Mouse (Mus musculus) heart, embryonic 15.5 days (tissue): ENCODE data around the gene Tmem169. TPM values are rescaled to one million over a fixed set of nuclear protein-coding genes. Genes with fewer than 3 reads are reported as not detected.
"Not testable (repeated sequence)": the region's sequence is repeated elsewhere in the genome, so short reads cannot be mapped to it uniquely, and the experiment has no call there.

Experiments
- ATAC-seq: fragments of 200-750 bp; cut with Nextera tagmentation; replicated peaks from 2 replicates; pipeline ENCODE4 v1.8.0; 2017; ENCODE audit warnings: low read depth, moderate TSS enrichment; ENCODE audit not compliant: insufficient number of reproducible peaks, insufficient read depth, low FRiP score
- H3K27ac ChIP-seq: fragments of 300-500 bp; sonication (generic); 2 replicates; pipeline ENCODE4 v1.5.1; 2015; ENCODE audit warnings: mild to moderate bottlenecking, inconsistent platforms
- H3K27me3 ChIP-seq: fragments of 300-500 bp; sonication (generic); 2 replicates; pipeline ENCODE4 v1.6.1; 2015; ENCODE audit warnings: inconsistent platforms
- H3K36me3 ChIP-seq: fragments of 300-500 bp; sonication (generic); 2 replicates; pipeline ENCODE4 v1.6.1; 2015; ENCODE audit warnings: mild to moderate bottlenecking, inconsistent platforms
- H3K4me1 ChIP-seq: fragments of 300-500 bp; sonication (generic); replicated peaks from 2 replicates; pipeline ENCODE4 v1.6.1; 2015; ENCODE audit warnings: inconsistent platforms
- H3K4me2 ChIP-seq: fragments of 300-500 bp; sonication (generic); 2 replicates; pipeline ENCODE4 v1.6.1; 2015; ENCODE audit warnings: inconsistent platforms, mild to moderate bottlenecking, moderate library complexity
- H3K4me3 ChIP-seq: fragments of 300-500 bp; sonication (generic); 2 replicates; pipeline ENCODE4 v1.5.1; 2015; ENCODE audit warnings: mild to moderate bottlenecking, inconsistent platforms
- H3K9ac ChIP-seq: fragments of 300-500 bp; sonication (generic); 2 replicates; pipeline ENCODE4 v1.6.1; 2015; ENCODE audit warnings: mild to moderate bottlenecking, inconsistent platforms
- H3K9me3 ChIP-seq: fragments of 300-500 bp; sonication (generic); replicated peaks from 2 replicates; pipeline ENCODE4 v1.6.1; 2016; ENCODE audit warnings: inconsistent platforms
- WGBS: fragments of 180-500 bp; shearing (Covaris S2); methylation state at CpG from one replicate; pipeline ENCODE4 v1.1.7; 2015; ENCODE audit warnings: mixed read lengths; 5-methylcytosine and 5-hydroxymethylcytosine counted together
- polyA plus RNA-seq: library from polyadenylated mRNA; unstranded; fragments of >200 nt; fragmentation: Nextera tagmentation; extraction: Ambion mirVana; gene quantifications from 2 replicates; pipeline ENCODE4 v1.2.1, GENCODE M21; 2015

The Tmem169 gene
- polyA plus RNA-seq: 0.68 and 3.1 TPM in 2 replicates

- WGBS: under 1% methylated on average over 30 of the region's 30 CpGs
- Histone ChIP-seq H3K27ac (peak within 1 kb of the TSS; percentile 38; the same call in 1 of the 2 replicates), H3K4me1 (no peaks in the 10 kb centered on the region; the same call in 1 of the 2 replicates), H3K9ac (peak within 1 kb of the TSS; percentile 58), H3K4me3 (peak within 1 kb of the TSS; percentile 59), H3K27me3 (peaks cover 5% of the 10 kb centered on the region; the same call in 1 of the 2 replicates), H3K4me2 (peak within 1 kb of the TSS; percentile 75), H3K9me3 (no peaks in the 10 kb centered on the region), H3K36me3 (no peaks in the 10 kb centered on the region)
- peak; percentile 99 for ATAC-seq
These were observed at the start of gene Tmem169, which contains the start of gene Pecr for GRCm38 (mm10) chr1:72283992-72284485. Gene Tmem169, plus strand, starts transcription at chr1:72284369. Gene Pecr, minus strand, starts transcription at chr1:72284314.

DNA sequence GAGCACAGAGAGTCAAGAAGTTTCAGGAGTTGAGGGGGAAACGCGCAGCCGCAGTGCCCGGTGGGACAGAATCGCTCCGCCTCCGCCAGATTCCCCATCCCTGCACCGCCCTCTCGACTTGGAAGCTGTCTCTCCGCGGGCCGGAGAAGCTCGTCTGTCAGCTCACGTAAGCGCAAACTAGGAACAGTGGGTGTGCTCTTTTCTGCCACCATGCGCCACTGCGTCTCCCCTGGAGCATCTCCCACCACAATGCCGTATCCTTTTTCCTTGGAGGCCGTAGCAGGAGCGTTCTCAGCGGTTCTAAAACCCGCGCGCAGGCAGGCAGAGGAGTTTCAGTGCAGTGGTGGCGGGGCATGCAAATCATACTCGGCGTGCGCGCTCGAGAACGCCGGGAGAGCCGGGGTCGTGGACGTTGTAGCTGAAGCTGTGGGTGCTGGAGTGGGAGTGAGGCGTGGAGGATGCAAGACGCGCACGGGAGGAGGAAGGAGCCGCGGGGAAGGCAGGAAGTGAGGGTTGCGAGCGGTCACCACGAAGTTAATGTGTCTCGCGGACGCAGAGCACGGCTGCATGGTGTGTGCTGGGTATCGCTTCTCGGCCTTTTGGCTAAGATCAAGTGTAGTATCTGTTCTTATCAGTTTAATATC is 47.7 kb upstream of the Tmem169 start:
- ATAC-seq: peak; percentile 85
- Histone ChIP-seq H3K4me3 (peak overlapping the region; percentile 73), H3K27ac (peak overlapping the region; percentile 90), H3K4me2 (peak overlapping the region; percentile 78), H3K9ac (peak overlapping the region; percentile 72)
- WGBS: 0% methylated on average over 37 of the region's 50 CpGs
- H3K4me1 ChIP-seq, H3K9me3 ChIP-seq, H3K27me3 ChIP-seq, H3K36me3 ChIP-seq: not testable (repeated sequence)

DNA sequence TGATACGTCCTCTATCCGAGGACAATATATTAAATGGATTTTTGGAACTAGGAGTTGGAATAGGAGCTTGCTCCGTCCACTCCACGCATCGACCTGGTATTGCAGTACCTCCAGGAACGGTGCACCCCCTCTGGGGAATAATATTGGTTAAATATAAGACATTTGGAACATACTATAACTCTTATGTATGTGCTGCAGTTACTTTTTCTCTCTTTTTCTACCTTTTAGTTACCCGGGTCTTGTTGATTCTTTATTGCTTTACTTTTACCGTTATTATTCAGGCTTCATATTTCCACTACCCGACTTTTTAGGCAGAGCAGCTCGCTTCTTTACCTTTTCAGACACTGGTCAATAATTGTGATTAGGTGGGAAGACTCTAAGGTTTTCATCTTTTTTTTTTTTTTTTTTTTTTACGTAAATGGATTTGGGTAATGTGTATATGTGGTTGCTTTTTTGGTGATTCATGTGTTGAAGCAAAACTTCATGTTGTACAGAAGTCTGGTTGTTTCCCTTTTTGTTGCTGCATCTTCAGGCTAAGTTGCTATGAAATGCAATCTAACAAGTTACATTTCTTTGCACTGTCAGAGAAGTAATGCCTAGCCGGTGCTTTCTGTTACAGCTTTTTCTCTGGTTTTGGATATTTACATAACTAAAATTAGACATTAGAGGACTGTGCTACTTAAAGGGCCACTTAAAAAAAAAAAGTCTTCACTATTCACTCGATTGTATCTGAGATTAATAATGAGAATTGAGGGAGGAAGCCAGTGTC is 47.0 kb upstream of the Tmem169 start:
- ATAC-seq: 0 out of 2 replicates have a peak, but pooled peaks have one; percentile 11
- peak overlapping the region; percentile 21; the same call in 1 of the 2 replicates for H3K9ac ChIP-seq
- H3K36me3 ChIP-seq: no peaks in the 10 kb centered on the region
- 0 out of 2 replicates have a peak, but pooled peaks cover 8% of the 10 kb centered on the region for H3K4me1 ChIP-seq
- H3K27me3 ChIP-seq: peaks cover 7% of the 10 kb centered on the region
- H3K4me3 ChIP-seq: peak overlapping the region; percentile 27
- H3K27ac ChIP-seq: no peak overlapping the region
- no peaks in the 10 kb centered on the region for H3K9me3 ChIP-seq
- H3K4me2 ChIP-seq: peak overlapping the region; percentile 47
- WGBS: 3% methylated on average over 13 of the region's 13 CpGs

- 0 out of 2 replicates have a peak overlapping the region, but pooled peaks have one; percentile 3 for H3K9ac ChIP-seq
- whole genome bisulfite sequencing: 62% methylated on average over 10 of the region's 10 CpGs
- no peak overlapping the region for H3K4me3 ChIP-seq
- H3K27ac ChIP-seq: peak overlapping the region; percentile 38
- no peaks in the 10 kb centered on the region for H3K36me3 ChIP-seq
- ATAC-seq: no peak
- peaks cover 7% of the 10 kb centered on the region for H3K27me3 ChIP-seq
- no peaks in the 10 kb centered on the region for H3K9me3 ChIP-seq
- H3K4me2 ChIP-seq: peak overlapping the region; percentile 47
- 0 out of 2 replicates have a peak, but pooled peaks cover 8% of the 10 kb centered on the region for H3K4me1 ChIP-seq
These were observed 46.1 kb upstream of the Tmem169 start for GRCm38 (mm10) chr1:72238016-72238580.

- H3K9me3 ChIP-seq, ATAC-seq, H3K4me2 ChIP-seq, H3K9ac ChIP-seq, H3K4me1 ChIP-seq, H3K27me3 ChIP-seq, H3K27ac ChIP-seq, H3K36me3 ChIP-seq, H3K4me3 ChIP-seq: not testable (repeated sequence)
- WGBS: 82% methylated on average over 3 of the region's 3 CpGs
These were observed 45.1 kb upstream of the Tmem169 start for GRCm38 (mm10) chr1:72239113-72239512.

GRCm38 (mm10) chr1:72242581-72243143 is 41.5 kb upstream of the Tmem169 start:
- Histone ChIP-seq H3K36me3 (no peaks in the 10 kb centered on the region), H3K9me3 (no peaks in the 10 kb centered on the region), H3K9ac (no peak overlapping the region), H3K4me1 (0 out of 2 replicates have a peak, but pooled peaks cover 5% of the 10 kb centered on the region), H3K4me3 (no peak overlapping the region), H3K27me3 (no peaks in the 10 kb centered on the region), H3K27ac (no peak overlapping the region), H3K4me2 (no peak overlapping the region)
- WGBS: 86% methylated on average over 5 of the region's 5 CpGs
- no peak for ATAC-seq

DNA sequence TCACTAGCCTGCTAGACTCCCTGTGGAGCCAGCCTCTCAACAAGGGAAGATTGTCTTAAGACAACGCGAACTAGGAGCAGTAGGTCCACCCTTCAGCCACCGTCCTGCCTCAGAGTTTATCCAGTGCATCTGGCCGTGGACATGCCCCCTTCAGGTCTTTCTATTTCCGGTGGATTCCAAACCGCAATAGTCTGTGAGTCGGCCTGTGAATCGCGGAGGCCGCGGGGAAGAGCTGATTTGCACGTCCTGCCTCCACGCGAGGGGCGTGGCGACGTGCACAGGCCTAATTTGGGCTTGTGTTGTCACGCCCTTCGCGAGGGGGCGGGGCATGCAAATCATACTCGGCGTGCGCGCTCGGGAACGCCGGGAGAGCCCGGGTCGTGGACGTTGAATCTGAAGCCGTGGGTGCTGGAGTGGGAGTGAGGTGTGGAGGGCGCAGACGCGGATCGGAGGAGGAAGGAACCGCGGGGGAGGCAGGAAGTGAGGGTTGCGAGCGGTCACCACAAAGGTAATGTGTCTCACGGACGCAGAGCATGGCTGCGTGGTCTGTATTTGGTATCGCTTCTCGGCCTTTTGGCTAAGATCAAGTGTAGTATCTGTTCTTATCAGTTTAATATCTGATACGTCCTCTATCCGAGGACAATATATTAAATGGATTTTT is 40.4 kb upstream of the Tmem169 start:
- Histone ChIP-seq H3K4me2 (peak overlapping the region; percentile 77), H3K27me3 (no peaks in the 10 kb centered on the region), H3K36me3 (no peaks in the 10 kb centered on the region), H3K9ac (peak overlapping the region; percentile 81), H3K4me3 (peak overlapping the region; percentile 56), H3K9me3 (no peaks in the 10 kb centered on the region), H3K4me1 (no peaks in the 10 kb centered on the region), H3K27ac (peak overlapping the region; percentile 98)
- WGBS: under 1% methylated on average over 47 of the region's 47 CpGs
- peak; percentile 95 for ATAC-seq

GRCm38 (mm10) chr1:72244317-72245036 is 39.7 kb upstream of the Tmem169 start:
- H3K36me3 ChIP-seq: no peaks in the 10 kb centered on the region
- peak overlapping the region; percentile 98 for H3K27ac ChIP-seq
- H3K9ac ChIP-seq: 0 out of 2 replicates have a peak overlapping the region, but pooled peaks have one; percentile 25
- no peaks in the 10 kb centered on the region for H3K9me3 ChIP-seq
- H3K4me2 ChIP-seq: peak overlapping the region; percentile 77
- no peaks in the 10 kb centered on the region for H3K27me3 ChIP-seq
- peak overlapping the region; percentile 56 for H3K4me3 ChIP-seq
- H3K4me1 ChIP-seq: no peaks in the 10 kb centered on the region
- under 1% methylated on average over 12 of the region's 12 CpGs for WGBS
- peak; percentile 56; the same call in 1 of the 2 replicates for ATAC-seq

DNA sequence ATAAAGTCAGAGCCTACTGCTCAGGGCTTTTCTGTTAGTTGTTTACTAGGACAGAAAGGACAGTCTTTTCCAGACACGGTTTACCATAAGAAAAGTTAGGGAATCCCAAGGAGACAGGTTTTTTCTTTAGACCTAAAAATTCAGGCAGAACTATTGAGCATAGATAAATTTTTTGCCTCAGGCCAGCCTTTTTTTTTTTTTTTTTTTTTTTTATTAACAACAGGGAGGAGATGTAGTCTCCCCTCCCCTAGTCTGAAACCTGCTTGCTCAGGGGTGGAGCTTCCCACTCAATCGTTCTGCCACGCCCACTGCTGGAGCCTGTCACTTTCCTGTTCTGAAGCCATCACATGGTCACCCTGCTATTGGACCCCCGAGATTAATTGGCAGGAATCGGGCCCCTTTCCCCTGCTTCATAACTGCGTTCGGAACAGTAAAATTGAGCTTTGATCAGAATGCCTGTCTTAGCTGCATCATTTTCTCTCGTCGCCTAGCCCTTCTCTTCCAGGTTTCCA is 35.9 kb upstream of the Tmem169 start:
- not testable (repeated sequence) for H3K9ac ChIP-seq, H3K4me2 ChIP-seq, H3K27me3 ChIP-seq, H3K4me1 ChIP-seq, H3K9me3 ChIP-seq, H3K27ac ChIP-seq, H3K4me3 ChIP-seq, H3K36me3 ChIP-seq, ATAC-seq
- 48% methylated on average over 9 of the region's 9 CpGs for WGBS

DNA sequence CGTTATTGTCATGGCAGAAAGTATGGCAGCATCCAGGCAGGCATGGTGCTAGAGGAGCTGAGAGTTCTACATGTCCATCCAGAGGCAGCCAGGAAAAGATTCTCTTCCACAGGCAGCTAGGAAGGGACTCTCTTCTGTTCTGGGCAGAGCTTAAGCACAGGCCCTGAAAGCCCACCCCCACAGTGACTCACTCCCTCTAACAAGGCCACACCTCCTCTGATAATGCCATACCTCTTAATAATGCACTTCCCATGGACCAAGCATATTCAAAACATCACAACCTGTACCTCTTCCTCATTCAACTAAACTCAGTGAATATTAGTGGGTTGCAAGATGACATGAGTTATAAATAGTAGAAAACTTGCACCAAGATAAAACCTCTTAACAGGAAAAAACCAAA is 32.4 kb upstream of the Tmem169 start:
- Histone ChIP-seq H3K4me3 (no peak overlapping the region), H3K9me3 (no peaks in the 10 kb centered on the region), H3K27ac (no peak overlapping the region), H3K4me2 (no peak overlapping the region), H3K27me3 (no peaks in the 10 kb centered on the region), H3K9ac (no peak overlapping the region), H3K4me1 (peaks cover 15% of the 10 kb centered on the region), H3K36me3 (no peaks in the 10 kb centered on the region)
- no peak for ATAC-seq
- 67% methylated on average over 1 of the region's 1 CpGs for WGBS
